Mouse (Mus musculus): Measurements from ENCODE around the gene Clpb.

- TF ChIP-seq CTCF (IDR thresholded peaks at IDR 0.05; ENCODE audit: low read depth) (no peak), EP300 (optimal IDR thresholded peaks at IDR 0.05) (no peak)
Measured at GRCm38 (mm10) chr7:101732096-101732495, 68.7 kb downstream of the Clpb start.

Data from stomach, postnatal 0 days (tissue).